Mouse (Mus musculus) stomach, embryonic 16.5 days (tissue): ENCODE results near the gene Daw1. TPM values are rescaled to one million over a fixed set of nuclear protein-coding genes. Genes with fewer than 3 reads are reported as not detected.

Experiments
- ATAC-seq: fragments of 200-750 bp; cut with Nextera tagmentation; 2 replicates; pipeline ENCODE4 v1.8.0; 2017; ENCODE audit warnings: moderate number of reproducible peaks, moderate TSS enrichment; ENCODE audit not compliant: insufficient read depth, low FRiP score
- H3K27ac ChIP-seq: fragments of 300-500 bp; sonication (generic); 2 replicates; pipeline ENCODE4 v1.5.1; 2014; ENCODE audit warnings: low read length
- H3K27me3 ChIP-seq: fragments of 300-500 bp; sonication (generic); 2 replicates; pipeline ENCODE4 v1.6.1; 2014; ENCODE audit warnings: low read length, control low read depth, mixed read lengths; ENCODE audit not compliant: control insufficient read depth, insufficient read depth
- H3K36me3 ChIP-seq: fragments of 300-500 bp; sonication (generic); 2 replicates; pipeline ENCODE4 v1.6.1; 2014; ENCODE audit warnings: low read length; ENCODE audit not compliant: control insufficient read depth, insufficient read depth
- H3K4me1 ChIP-seq: fragments of 300-500 bp; sonication (generic); 2 replicates; pipeline ENCODE4 v1.6.1; 2014; ENCODE audit warnings: low read length, control low read depth, mixed read lengths; ENCODE audit not compliant: control insufficient read depth, insufficient read depth
- H3K4me2 ChIP-seq: fragments of 300-500 bp; sonication (generic); 2 replicates; pipeline ENCODE4 v1.6.1; 2014; ENCODE audit warnings: low read depth, low read length, mixed read lengths
- H3K4me3 ChIP-seq: fragments of 300-500 bp; sonication (generic); replicated peaks from 2 replicates; pipeline ENCODE4 v1.5.1; 2014; ENCODE audit warnings: mild to moderate bottlenecking, low read length
- H3K9ac ChIP-seq: fragments of 300-500 bp; sonication (generic); 2 replicates; pipeline ENCODE4 v1.6.1; 2014; ENCODE audit warnings: low read length
- H3K9me3 ChIP-seq: fragments of 300-500 bp; sonication (generic); replicated peaks from 2 replicates; pipeline ENCODE4 v1.6.1; 2016; ENCODE audit warnings: low read length, control low read depth; ENCODE audit not compliant: control insufficient read depth
- WGBS: fragments of 180-500 bp; shearing (Covaris S2); extraction: QIAGEN DNeasy Blood & Tissue Kit; methylation state at CpG from one replicate; pipeline ENCODE4 v1.1.7; 2014; 5-methylcytosine and 5-hydroxymethylcytosine counted together
- polyA plus RNA-seq: library from polyadenylated mRNA; unstranded; fragments of >200 nt; fragmentation: Nextera tagmentation; extraction: Ambion mirVana; gene quantifications from 2 replicates; pipeline ENCODE4 v1.2.1, GENCODE M21; 2015

The Daw1 gene
- polyA plus RNA-seq, 1 experiment from 2014 or later: not detected

GRCm38 (mm10) chr1:83227946-83228345, 68.4 kb downstream of the Daw1 start:
- Histone ChIP-seq H3K9ac (no peak overlapping the region), H3K4me3 (no peak overlapping the region), H3K27ac (no peak overlapping the region), H3K27me3 (no peaks in the 10 kb centered on the region), H3K9me3 (no peaks in the 10 kb centered on the region), H3K4me1 (no peaks in the 10 kb centered on the region), H3K4me2 (no peak overlapping the region), H3K36me3 (no peaks in the 10 kb centered on the region)
- 64% methylated on average over 3 of the region's 3 CpGs for WGBS
- no peak for ATAC-seq

GRCm38 (mm10) chr1:83248235-83248746, 88.7 kb downstream of the Daw1 start:
- no peak overlapping the region for H3K9ac ChIP-seq
- no peaks in the 10 kb centered on the region for H3K27me3 ChIP-seq
- WGBS: 85% methylated on average over 1 of the region's 1 CpGs
- H3K4me2 ChIP-seq: no peak overlapping the region
- no peaks in the 10 kb centered on the region for H3K9me3 ChIP-seq
- H3K27ac ChIP-seq: no peak overlapping the region
- H3K4me3 ChIP-seq: no peak overlapping the region
- no peaks in the 10 kb centered on the region for H3K36me3 ChIP-seq
- H3K4me1 ChIP-seq: no peaks in the 10 kb centered on the region
- ATAC-seq: no peak

- H3K9ac ChIP-seq: no peak overlapping the region
- no peaks in the 10 kb centered on the region for H3K27me3 ChIP-seq
- no peak overlapping the region for H3K4me2 ChIP-seq
- ATAC-seq: no peak
- no peak overlapping the region for H3K4me3 ChIP-seq
- no peaks in the 10 kb centered on the region for H3K4me1 ChIP-seq
- no peak overlapping the region for H3K27ac ChIP-seq
- no peaks in the 10 kb centered on the region for H3K9me3 ChIP-seq
- WGBS: 71% methylated on average over 1 of the region's 1 CpGs
- H3K36me3 ChIP-seq: no peaks in the 10 kb centered on the region
These were observed 92.2 kb downstream of the Daw1 start for GRCm38 (mm10) chr1:83251746-83252145.

Other genes with a start within 250 kb of the Daw1 start
- 0.17 and 0.30 TPM in 2 replicates for gene A030005L19Rik, start 246.4 kb upstream of the Daw1 start, polyA plus RNA-seq
- not detected in 2 replicates for gene A030014E15Rik, start 234.8 kb upstream of the Daw1 start, polyA plus RNA-seq
- gene Gm6217, start 228.4 kb upstream of the Daw1 start, polyA plus RNA-seq: not detected in 2 replicates
- not detected in 2 replicates for gene A030003K21Rik, start 216.4 kb upstream of the Daw1 start, polyA plus RNA-seq
- not detected in 2 replicates for gene Gm7544, start 203.7 kb upstream of the Daw1 start, polyA plus RNA-seq
- not detected in 2 replicates for gene Gm47955, start 199.5 kb upstream of the Daw1 start, polyA plus RNA-seq
- not detected in 2 replicates for gene Gm47959, start 159.2 kb upstream of the Daw1 start, polyA plus RNA-seq
- gene Slc19a3, start 121.3 kb upstream of the Daw1 start, polyA plus RNA-seq: 0.54 and 0.88 TPM in 2 replicates
- gene Krtap28-10, start 117.3 kb upstream of the Daw1 start, polyA plus RNA-seq: not detected in 2 replicates
- gene Gm47969, start 114.8 kb upstream of the Daw1 start, polyA plus RNA-seq: not detected in 2 replicates
- not detected in 2 replicates for gene A030005K14Rik, start 100.4 kb upstream of the Daw1 start, polyA plus RNA-seq
- gene Krtap28-13, start 98.8 kb upstream of the Daw1 start, polyA plus RNA-seq: not detected in 2 replicates
- gene Ccl20, start 43.0 kb upstream of the Daw1 start, polyA plus RNA-seq: 7.6 and 7.9 TPM in 2 replicates
- gene Sphkap, start 248.4 kb downstream of the Daw1 start, polyA plus RNA-seq: 1.3 and 1.7 TPM in 2 replicates